Mouse (Mus musculus): ENCODE results near the gene Slc29a3.

DNA sequence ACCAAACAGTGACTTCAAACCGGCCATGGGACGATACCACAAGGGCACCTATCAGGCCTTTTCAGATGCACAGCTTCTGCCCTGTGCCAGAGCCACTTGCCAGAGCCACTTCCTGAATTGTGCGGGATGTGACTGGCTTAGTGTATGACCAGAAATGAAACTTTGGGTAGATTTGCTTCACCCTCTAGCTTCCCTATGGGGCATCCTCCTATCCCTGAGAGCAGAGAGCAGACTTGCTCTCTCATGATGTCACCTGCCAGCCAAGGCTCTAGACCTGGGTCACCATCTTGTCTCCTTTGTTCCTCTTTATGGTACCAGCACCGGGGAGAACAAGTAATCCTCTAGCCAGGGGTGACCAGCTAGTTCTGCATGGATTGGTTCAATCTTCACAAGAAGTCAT, 46.3 kb downstream of the Slc29a3 start:
- TF ChIP-seq CTCF (IDR thresholded peaks at IDR 0.05; ENCODE audit: low read depth, low read length) (no peak), GATA1 (IDR thresholded peaks at IDR 0.05; ENCODE audit: borderline replicate concordance, low read length) (no peak), TAL1 (conservative IDR thresholded peaks at IDR 0.05; ENCODE audit: low read depth, low read length) (no peak), POLR2AphosphoS5 (IDR thresholded peaks at IDR 0.05; ENCODE audit: insufficient replicate concordance, low read depth, low read length) (no peak)

Measured in G1E (cell line).